Mouse (Mus musculus) forebrain, postnatal 0 days (tissue): ENCODE measurements around the gene Gjc1. TPM values are rescaled to one million over a fixed set of nuclear protein-coding genes. Genes with fewer than 3 reads are reported as not detected.

Experiments
- ATAC-seq: fragments of 200-750 bp; cut with Nextera tagmentation; 2 replicates; pipeline ENCODE4 v1.8.0; 2017; ENCODE audit warnings: mild to moderate bottlenecking, moderate library complexity
- DNase-seq: peaks from one replicate; pipeline ENCODE4 v3.0.0-alpha.2; 2015
- H3K27ac ChIP-seq: fragments of 300-500 bp; sonication (generic); 2 replicates; pipeline ENCODE4 v1.5.1; 2014; ENCODE audit warnings: low read depth, mild to moderate bottlenecking, antibody characterized with exemption, low read length, moderate library complexity, mixed read lengths
- H3K27me3 ChIP-seq: fragments of 300-500 bp; sonication (generic); 2 replicates; pipeline ENCODE4 v1.6.1; 2014; ENCODE audit warnings: mild to moderate bottlenecking, low read length, mixed read lengths; ENCODE audit not compliant: insufficient read depth
- H3K36me3 ChIP-seq: fragments of 300-500 bp; sonication (generic); 2 replicates; pipeline ENCODE4 v1.6.1; 2014; ENCODE audit warnings: mild to moderate bottlenecking, moderate library complexity; ENCODE audit not compliant: insufficient read depth
- H3K4me1 ChIP-seq: fragments of 300-500 bp; sonication (generic); 2 replicates; pipeline ENCODE4 v1.6.1; 2014; ENCODE audit warnings: antibody characterized with exemption; ENCODE audit not compliant: insufficient read depth
- H3K4me2 ChIP-seq: fragments of 300-500 bp; sonication (generic); 2 replicates; pipeline ENCODE4 v1.6.1; 2014; ENCODE audit warnings: low read depth, mild to moderate bottlenecking, moderate library complexity
- H3K4me3 ChIP-seq: fragments of 300-500 bp; sonication (generic); 2 replicates; pipeline ENCODE4 v1.5.1; 2014; ENCODE audit warnings: low read depth, low read length, mixed read lengths
- H3K9ac ChIP-seq: fragments of 300-500 bp; sonication (generic); 2 replicates; pipeline ENCODE4 v1.6.1; 2014; ENCODE audit warnings: mild to moderate bottlenecking
- H3K9me3 ChIP-seq: fragments of 300-500 bp; sonication (generic); 2 replicates; pipeline ENCODE4 v1.6.1; 2016; ENCODE audit warnings: low read length
- CTCF ChIP-seq: sonication (generic); IDR thresholded peaks from 2 replicates; pipeline ENCODE4 v1.5.1; 2016; ENCODE audit warnings: antibody characterized with exemption, control low read depth, low read depth
- WGBS: fragments of 180-500 bp; shearing (Covaris S2); extraction: QIAGEN DNeasy Blood & Tissue Kit; methylation state at CpG from one replicate; pipeline ENCODE4 v1.1.7; 2014; 5-methylcytosine and 5-hydroxymethylcytosine counted together
- polyA plus RNA-seq: library from polyadenylated mRNA; unstranded; fragments of >200 nt; fragmentation: Nextera tagmentation; extraction: Ambion mirVana; gene quantifications from 2 replicates; pipeline ENCODE4 v1.2.1, GENCODE M21; 2015
- total RNA-seq: library from RNA; depleted of rRNA; stranded (reverse); fragments of >200 nt; gene quantifications from 2 replicates; pipeline ENCODE4 v1.2.3, GENCODE M21; 2014

Gene Gjc1
- total and polyA plus RNA-seq, 2 experiments from 2014 or later = 22.6 to 25.3 TPM

DNA sequence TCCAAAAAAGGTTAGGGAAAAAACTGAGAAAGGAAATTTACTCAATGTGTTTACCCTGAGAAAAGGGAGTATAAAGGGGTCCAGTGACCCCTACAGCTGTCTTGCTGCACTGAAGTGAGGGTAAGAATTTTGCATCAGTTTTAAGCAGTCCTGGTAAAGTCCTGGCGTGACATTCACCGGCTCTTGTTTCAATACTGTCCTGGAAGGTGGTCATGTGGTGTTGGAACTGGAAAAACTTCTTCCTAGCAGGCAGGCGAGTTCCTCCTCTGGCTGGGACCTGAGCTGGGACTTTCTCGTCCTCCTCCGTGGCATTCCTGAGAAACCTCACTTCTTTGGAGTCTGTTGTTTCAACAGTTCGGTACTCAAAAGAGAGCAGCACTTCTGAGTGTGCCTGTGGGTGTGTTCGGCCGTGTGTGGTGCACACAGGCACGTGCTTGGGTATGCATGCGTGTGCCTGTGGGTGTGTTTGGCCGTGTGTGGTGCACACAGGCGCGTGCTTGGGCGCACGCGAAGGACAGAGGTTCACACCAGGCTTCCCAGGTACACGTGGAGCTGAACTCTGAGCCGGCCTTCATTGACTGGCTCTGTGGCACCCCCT is 13.3 kb upstream of the Gjc1 start:
- Histone ChIP-seq H3K27me3 (no peaks in the 10 kb centered on the region), H3K4me2 (no peak overlapping the region), H3K36me3 (peaks cover 12% of the 10 kb centered on the region), H3K9me3 (no peaks in the 10 kb centered on the region), H3K9ac (no peak overlapping the region), H3K27ac (no peak overlapping the region), H3K4me1 (no peaks in the 10 kb centered on the region), H3K4me3 (no peak overlapping the region)
- no peak for DNase-seq
- 69% methylated on average over 18 of the region's 18 CpGs for WGBS
- no peak for TF ChIP-seq CTCF
- ATAC-seq = no peak

DNA sequence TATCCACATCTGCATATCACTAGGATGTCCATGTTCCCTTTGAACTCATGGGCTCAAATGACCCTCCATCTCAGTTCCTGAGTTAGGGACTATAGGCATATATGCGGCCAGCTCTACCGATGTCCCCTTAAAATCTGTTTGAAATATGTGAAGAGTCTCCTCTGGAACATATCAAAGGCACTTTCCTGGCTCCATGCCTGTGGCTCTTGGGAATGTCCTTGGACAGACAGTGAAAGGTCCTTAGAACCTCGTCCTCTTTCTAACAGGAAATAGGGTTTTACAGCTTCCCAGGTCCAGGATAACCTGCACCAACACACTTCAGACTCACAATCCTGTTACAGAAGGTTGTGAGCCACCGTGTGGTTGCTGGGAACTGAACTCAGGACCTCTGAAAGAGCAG is 10.8 kb upstream of the Gjc1 start:
- Histone ChIP-seq H3K27ac (no peak overlapping the region), H3K4me3 (no peak overlapping the region), H3K9ac (no peak overlapping the region), H3K9me3 (no peaks in the 10 kb centered on the region), H3K27me3 (no peaks in the 10 kb centered on the region), H3K36me3 (no peaks in the 10 kb centered on the region), H3K4me2 (no peak overlapping the region), H3K4me1 (no peaks in the 10 kb centered on the region)
- TF ChIP-seq CTCF = no peak
- WGBS = 78% methylated on average over 4 of the region's 4 CpGs
- DNase-seq (no peak), ATAC-seq (no peak)

DNA sequence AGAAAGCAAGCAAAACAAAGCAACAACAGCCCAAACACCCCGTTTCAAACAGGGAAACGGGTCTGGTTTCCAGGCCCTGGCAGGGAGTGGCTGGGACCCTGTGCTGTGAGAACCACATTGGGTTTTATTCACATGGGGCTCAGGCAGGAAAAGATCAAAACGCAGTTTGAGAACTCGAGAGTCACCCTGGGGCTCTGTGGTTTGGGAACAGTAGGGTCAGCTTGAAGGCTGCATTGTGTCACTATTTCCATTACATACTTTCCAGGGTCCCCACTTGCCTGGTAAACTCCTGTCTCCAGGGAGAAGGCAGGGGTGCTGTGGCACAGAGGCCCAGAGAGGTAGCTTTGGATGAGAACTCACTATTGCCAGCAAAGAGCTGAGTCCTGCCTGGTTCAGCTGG is 7.6 kb upstream of the Gjc1 start:
- ATAC-seq = no peak
- WGBS = 66% methylated on average over 4 of the region's 4 CpGs

GRCm38 (mm10) chr11:102826476-102826875 is 7.0 kb upstream of the Gjc1 start:
- H3K27ac ChIP-seq = no peak overlapping the region
- no peak overlapping the region for H3K4me3 ChIP-seq
- TF ChIP-seq CTCF = no peak
- no peaks in the 10 kb centered on the region for H3K27me3 ChIP-seq
- no peak for ATAC-seq
- no peak overlapping the region for H3K9ac ChIP-seq
- H3K9me3 ChIP-seq = no peaks in the 10 kb centered on the region
- H3K36me3 ChIP-seq = no peaks in the 10 kb centered on the region
- no peaks in the 10 kb centered on the region for H3K4me1 ChIP-seq
- no peak overlapping the region for H3K4me2 ChIP-seq
- no peak for DNase-seq
- WGBS = 70% methylated on average over 2 of the region's 2 CpGs

More for the DNA sequence above, 7.6 kb upstream of the Gjc1 start:
- H3K27me3 ChIP-seq = no peaks in the 10 kb centered on the region
- no peak overlapping the region for H3K9ac ChIP-seq
- no peak overlapping the region for H3K4me2 ChIP-seq
- H3K36me3 ChIP-seq = no peaks in the 10 kb centered on the region
- no peaks in the 10 kb centered on the region for H3K9me3 ChIP-seq
- no peak for DNase-seq
- no peak overlapping the region for H3K27ac ChIP-seq
- no peaks in the 10 kb centered on the region for H3K4me1 ChIP-seq
- no peak overlapping the region for H3K4me3 ChIP-seq
- no peak for TF ChIP-seq CTCF

DNA sequence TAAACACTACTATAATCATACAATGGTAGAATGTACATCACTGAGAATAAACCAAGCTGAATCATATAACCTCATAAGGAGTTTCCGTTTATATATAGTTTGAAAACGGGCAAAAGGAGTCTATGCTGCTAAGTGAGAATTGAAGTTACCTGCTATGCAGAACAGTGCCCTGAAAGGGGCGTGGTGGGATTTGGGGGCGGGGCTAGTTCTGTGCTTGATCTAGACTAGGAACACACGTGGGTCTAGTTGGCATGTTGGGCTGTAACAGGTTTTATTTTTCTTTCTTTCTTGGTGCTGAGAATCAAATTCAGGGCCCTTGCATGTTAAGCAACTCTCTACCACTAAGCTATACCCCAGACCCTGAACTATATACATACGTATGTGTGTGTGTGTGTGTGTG is 1.7 kb upstream of the Gjc1 start:
- WGBS = 56% methylated on average over 6 of the region's 6 CpGs
- no peak for DNase-seq
- no peaks in the 10 kb centered on the region for H3K9me3 ChIP-seq
- H3K27me3 ChIP-seq = no peaks in the 10 kb centered on the region
- no peak for ATAC-seq
- H3K4me1 ChIP-seq = 0 out of 2 replicates have a peak, but pooled peaks cover 4% of the 10 kb centered on the region
- no peak overlapping the region for H3K9ac ChIP-seq
- no peak overlapping the region for H3K4me2 ChIP-seq
- H3K27ac ChIP-seq = no peak overlapping the region
- H3K4me3 ChIP-seq = no peak overlapping the region
- TF ChIP-seq CTCF = no peak
- H3K36me3 ChIP-seq = no peaks in the 10 kb centered on the region

DNA sequence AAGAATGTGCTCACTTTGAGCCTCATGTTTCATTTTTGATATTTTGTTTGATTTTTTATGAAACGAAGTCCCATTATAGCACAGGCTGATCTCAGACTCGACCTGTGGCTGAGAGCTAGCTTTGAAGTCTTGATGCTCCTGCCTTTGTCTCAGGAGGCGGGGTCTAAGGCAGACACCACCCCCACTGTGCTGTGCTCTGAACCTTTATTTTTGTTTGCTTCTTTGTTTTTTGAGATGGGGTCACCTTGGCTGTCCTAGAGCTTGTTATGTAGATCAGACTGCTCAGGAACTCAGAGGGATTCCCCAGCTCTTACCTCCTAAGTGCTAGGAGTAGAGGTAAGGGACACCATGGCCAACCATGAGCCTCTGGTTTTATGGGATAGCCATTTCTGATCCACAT is 932 bp upstream of the Gjc1 start:
- ATAC-seq = no peak
- no peak overlapping the region for H3K9ac ChIP-seq
- no peaks in the 10 kb centered on the region for H3K9me3 ChIP-seq
- H3K4me3 ChIP-seq = no peak overlapping the region
- no peak overlapping the region for H3K4me2 ChIP-seq
- WGBS = 19% methylated on average over 3 of the region's 3 CpGs
- H3K27me3 ChIP-seq = no peaks in the 10 kb centered on the region
- no peak overlapping the region for H3K27ac ChIP-seq
- H3K4me1 ChIP-seq = peaks cover 4% of the 10 kb centered on the region; the same call in 1 of the 2 replicates
- no peak for TF ChIP-seq CTCF
- no peaks in the 10 kb centered on the region for H3K36me3 ChIP-seq
- DNase-seq = no peak

DNA sequence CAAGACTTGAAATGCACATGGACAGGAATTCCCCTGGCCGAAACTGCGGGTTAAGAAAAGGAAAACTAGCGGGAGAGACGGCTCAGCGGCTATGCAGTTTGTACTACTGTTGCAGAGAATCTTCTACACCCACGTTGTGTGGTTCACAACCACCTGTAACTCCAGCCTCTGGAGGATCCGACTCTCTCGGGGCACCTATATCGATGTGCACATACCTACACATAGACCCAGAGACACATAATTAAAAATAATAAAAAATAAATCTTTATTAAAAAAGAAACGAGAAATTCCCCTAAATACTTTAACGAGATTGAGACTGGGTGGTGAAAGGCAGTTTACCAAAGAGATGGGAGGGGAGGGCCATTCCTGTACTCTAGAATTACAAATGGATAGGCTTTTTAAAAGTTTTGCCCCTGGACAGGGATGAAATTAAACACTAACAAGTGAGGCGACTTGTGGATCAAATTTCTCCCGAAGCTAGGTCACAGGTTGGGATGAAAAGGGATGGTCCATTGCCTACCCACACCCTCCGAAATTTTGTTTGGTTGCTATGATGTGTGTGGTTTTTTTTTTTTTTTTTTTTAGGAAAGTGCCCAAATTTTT is 384 bp upstream of the Gjc1 start:
- Histone ChIP-seq H3K27ac (peak overlapping the region; percentile 82), H3K27me3 (no peaks in the 10 kb centered on the region), H3K4me1 (peaks cover 4% of the 10 kb centered on the region; the same call in 1 of the 2 replicates), H3K9ac (no peak overlapping the region; the same call in 1 of the 2 replicates), H3K36me3 (no peaks in the 10 kb centered on the region), H3K4me2 (peak overlapping the region; percentile 79), H3K4me3 (peak overlapping the region; percentile 74), H3K9me3 (no peaks in the 10 kb centered on the region)
- TF ChIP-seq CTCF = no peak
- DNase-seq = no peak
- ATAC-seq = no peak
- 6% methylated on average over 14 of the region's 14 CpGs for WGBS
